Mouse (Mus musculus) layer of hippocampus, postnatal 25 days (tissue): ENCODE data around the gene Etnk1. TPM values are rescaled to one million over a fixed set of nuclear protein-coding genes. Genes with fewer than 3 reads are reported as not detected.
"Not testable (repeated sequence)": the region's sequence is repeated elsewhere in the genome, so short reads cannot be mapped to it uniquely, and the experiment has no call there.

Source experiments
- DNase-seq, 2 experiments: peaks; one replicate each; pipeline ENCODE4 v3.0.0; 2022; ENCODE audit warnings: mixed read lengths in 2 of 2, low spot score in 1 of 2; ENCODE audit errors: extremely low spot score in 1 of 2
- total RNA-seq, 2 experiments: library from RNA; stranded (reverse); gene quantifications; 2 replicates each; pipeline ENCODE4 v1.2.3; 2021

The Etnk1 gene
- total RNA-seq: 100 to 1,000 TPM; 157 to 170 TPM

DNA sequence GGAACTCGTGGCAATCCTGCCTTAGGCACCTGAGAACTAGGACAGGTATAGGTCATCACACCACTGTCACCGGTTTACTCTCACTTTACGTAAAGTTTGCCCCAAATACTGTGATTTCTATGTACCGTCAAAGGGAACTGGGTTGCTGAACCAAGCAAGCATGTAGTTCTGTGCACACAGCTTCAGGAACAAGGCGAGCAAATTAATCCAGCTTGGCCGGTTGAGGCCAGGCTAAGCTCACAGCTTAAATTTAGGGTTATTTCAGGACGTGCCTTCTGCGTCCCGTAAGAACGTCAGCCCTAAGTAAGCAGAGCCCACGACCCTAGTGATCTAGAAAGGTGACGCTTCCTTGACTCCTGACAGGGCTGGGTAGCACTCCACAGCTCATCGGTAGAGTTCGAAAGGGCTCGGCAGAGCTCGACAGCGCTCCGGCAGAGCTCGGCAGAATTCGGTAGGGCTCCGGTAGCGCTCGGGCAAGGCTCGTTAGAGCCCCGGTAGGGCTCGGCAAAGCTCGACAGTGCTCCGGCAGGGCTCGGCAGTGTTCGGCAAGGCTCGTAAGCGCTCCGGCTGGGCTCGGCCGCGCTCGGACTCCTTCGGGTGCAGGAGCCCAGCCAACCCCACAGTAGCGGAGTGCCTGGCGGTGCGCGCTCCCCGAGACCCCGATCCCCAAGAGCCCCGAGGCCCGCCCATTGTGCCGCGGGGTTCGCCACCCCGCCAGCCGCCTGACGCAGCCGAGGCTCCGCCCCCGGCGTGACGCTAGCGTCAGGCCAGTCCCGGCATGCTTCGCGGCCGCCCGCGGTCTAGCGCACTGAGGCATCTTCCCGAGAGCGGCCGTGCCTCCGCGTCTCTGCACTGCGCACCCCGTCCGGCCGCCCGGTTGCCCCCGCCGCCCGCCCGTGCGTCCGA is at the start of gene Etnk1:
Gene Etnk1 (plus strand): TSS at position 770 of the 906 bp plus-strand sequence.
- DNase-seq: peak; percentile 98 to 99

DNA sequence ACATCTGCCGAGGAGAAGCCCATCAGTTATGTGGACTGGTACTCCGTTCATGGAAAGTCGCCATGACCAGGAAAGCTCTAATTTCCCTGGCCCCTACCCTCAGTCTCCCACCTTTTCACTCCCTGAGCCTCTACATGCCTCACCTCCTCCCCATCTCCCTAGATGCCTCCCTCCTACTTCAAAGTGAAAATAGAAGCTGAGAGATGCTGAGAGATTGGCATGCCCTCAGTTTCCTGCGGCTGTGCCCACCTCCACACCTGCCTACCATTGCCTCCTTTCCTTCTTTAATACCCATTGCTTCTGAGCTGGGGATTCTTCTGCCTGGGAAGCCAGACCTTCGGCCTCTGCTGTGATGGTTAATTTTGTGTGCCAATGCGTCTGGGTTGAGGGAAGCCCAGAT is 47.7 kb upstream of the Etnk1 start:
- no peak for DNase-seq

DNA sequence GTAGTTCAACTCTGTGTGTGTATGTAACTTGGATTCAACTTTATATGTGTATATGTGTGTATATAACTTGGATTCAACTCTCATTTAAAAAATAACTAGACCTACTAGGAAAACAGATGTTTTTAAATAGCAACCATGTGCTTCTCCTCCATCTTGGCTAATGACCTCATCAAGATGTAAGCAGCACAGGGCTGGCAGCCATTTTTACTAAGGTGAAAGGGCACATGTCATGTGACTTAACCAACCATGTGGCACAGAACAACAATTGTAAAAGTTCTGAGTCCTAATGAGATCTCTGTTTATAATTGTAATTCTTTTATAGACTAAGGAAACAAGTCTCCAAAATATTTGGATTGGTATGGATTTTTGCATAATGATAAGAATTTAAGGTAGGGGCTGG is 41.3 kb upstream of the Etnk1 start:
- no peak for DNase-seq

GRCm38 (mm10) chr6:143129466-143129865 is 37.6 kb upstream of the Etnk1 start:
- DNase-seq: no peak

DNA sequence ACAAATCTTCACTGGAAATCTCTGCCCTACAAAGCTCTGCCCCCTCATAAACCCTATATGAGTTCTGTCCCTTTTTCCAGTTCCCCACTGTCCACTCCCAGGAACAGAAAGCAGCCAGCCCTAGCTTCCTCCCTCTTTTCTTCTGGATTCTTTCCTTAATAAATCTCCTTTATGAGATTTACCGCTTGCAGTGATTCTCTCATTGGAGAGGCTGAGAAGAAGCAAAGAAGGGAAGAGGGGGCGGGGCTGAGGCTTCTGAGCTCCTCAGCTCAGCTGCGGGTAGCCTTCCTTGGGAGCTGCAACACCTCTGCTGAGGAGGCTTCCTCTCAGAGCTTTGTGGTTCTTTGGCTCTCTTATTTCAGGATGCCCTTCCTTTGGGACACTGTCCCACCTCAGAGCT is 37.1 kb upstream of the Etnk1 start:
- no peak for DNase-seq

DNA sequence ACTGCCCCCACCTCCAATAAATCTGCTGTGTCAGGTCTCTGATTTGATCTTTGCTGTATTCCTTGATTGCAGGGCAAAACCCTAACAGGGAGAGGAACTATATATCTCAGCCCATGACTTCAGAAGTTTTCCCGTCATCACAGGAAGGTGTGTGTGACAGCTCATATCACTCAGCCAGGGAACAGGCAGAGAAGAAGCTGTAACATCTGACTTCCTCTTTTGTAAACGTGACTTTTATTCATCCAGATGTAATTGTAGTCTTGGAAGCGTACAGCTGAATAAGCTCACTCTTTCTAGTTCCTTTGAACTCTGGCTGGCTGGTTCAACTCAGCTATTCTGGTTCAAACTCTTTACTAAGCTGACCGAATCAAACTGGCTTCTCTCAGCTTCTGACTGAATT is 36.6 kb upstream of the Etnk1 start:
- DNase-seq: no peak

- DNase-seq: no peak
Observed at GRCm38 (mm10) chr6:143131895-143132652, 34.9 kb upstream of the Etnk1 start.

GRCm38 (mm10) chr6:143133150-143133549 is 33.9 kb upstream of the Etnk1 start:
- DNase-seq: no peak

DNA sequence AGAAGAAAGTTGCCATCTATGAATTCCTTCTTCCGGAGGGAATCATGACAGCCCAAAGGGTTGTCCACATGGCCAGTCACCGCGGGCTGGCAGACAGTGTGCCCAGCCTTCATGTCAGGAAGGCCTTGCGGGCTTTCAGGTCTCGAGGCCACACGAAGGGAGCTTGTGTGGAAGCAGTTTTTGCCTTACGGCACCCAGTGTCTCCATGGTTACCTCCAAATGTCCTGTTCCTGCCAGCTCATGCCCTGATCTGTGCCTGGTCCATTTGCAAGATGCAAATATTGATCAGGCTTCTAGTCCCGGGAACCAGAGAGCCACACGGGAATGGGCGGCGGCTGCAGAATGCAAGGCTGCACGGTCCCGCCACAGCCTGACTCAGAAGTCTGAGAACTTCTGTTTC is 31.9 kb upstream of the Etnk1 start:
- no peak for DNase-seq

- no peak for DNase-seq
Observed at GRCm38 (mm10) chr6:143136688-143137087, 30.3 kb upstream of the Etnk1 start.

GRCm38 (mm10) chr6:143137341-143137740 is 29.7 kb upstream of the Etnk1 start:
- DNase-seq: no peak

DNA sequence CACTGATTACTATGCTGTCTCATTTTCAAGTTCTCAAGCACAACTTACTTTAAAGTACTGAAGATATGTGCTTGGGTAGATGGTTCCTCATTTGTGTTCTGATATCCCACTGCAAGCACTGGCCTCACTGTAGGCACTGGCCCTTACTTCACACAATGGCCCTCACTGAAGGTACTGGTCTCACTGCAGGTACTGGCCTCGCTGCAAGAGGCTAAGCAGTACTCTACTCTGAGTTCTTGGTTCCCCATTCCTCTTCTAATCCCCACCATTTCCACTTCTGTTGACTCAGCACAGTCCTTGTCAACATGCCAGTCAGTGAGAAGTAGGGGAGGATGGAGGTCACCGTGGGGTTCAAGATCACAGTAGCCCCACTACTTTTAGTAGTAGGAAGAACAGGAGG is 27.6 kb upstream of the Etnk1 start:
- no peak for DNase-seq

GRCm38 (mm10) chr6:143140884-143141283 is 26.1 kb upstream of the Etnk1 start:
- no peak for DNase-seq

DNA sequence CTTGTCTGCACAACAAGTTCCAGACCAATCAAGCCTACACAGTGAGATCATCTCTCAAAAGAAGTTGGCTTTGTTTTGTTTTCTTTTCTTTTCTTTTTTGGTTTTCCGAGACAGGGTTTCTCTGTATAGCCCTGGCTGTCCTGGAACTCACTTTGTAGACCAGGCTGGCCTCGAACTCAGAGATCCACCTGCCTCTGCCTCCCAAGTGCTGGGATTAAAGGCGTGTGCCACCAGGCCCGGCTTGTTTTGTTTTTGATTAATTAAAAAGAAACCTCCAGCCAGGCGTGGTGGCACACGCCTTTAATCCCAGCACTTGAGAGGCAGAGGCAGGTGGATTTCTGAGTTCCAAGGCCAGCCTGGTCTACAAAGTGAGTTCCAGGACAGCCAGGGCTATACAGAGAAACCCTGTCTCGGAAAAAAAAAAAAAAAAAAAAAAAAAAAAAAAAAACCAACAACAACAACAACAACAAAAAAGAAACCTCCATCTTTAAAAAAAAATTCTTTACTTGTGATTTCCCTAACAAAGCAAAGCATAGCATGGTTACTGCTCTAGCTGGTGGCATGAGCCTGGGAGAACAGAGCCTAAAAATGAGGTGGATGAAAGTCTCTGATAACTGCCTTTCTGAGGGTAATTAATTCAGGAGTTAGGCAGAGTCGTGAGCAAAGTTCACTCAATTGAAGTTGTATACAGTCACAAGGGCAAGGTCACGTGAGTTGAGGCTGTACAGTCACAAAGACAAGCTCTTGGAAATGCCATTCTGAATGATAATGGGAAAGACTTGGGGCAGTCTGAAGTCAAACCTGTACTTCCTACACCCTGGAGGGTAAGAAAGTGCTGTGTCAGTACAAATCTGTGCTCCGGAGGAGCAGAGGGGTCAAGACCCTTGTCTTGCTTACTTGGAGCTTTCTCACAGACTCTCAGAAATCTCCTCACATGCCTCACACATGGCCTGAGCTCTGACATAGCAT is 25.1 kb upstream of the Etnk1 start:
- not testable (repeated sequence) for DNase-seq

GRCm38 (mm10) chr6:143142861-143143260 is 24.2 kb upstream of the Etnk1 start:
- DNase-seq: no peak

DNA sequence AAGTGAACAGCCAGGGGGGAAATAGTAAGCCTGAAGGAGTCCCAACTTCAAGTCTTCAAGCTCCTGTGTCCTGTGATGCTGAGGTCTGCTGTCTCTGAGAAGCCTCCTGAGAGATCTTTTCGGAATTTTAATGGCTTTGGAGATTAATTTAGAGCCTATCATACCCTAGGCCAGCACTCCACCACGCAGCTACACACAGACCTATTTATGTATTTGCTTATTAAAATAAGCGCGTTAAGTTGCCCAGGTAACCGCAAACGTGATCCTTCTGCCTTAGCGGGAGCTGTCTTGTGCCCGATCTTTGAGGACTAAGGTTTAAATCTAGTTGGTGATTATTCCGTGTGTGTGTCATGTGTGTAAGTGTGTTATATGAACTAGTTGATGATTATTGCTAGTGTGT is 23.7 kb upstream of the Etnk1 start:
- no peak for DNase-seq

DNA sequence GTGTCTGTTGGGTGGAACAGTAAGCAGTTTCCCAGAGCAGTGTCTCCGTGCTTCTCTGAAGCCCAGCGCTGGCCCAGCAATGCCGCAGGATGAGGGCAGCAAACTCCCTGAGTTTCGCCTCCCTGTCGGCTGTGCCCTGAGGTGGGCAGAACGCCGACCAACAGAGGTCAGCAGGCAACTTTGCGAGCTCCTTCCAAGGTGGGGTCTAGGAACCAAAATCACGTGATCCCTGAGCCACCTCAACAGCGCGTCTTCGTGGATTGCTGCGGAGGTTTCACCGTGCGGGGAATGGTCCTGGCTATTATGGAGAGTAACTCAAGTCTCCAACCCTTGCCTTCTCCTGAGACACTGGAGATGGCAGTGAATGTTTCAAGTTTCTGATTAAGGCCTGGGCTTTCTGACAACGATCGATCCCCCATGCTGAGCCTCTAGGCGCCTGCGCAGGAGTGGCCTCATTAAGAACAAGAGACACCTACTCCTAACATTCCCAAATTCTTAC is 23.2 kb upstream of the Etnk1 start:
- DNase-seq: peak; percentile 7 to 11

DNA sequence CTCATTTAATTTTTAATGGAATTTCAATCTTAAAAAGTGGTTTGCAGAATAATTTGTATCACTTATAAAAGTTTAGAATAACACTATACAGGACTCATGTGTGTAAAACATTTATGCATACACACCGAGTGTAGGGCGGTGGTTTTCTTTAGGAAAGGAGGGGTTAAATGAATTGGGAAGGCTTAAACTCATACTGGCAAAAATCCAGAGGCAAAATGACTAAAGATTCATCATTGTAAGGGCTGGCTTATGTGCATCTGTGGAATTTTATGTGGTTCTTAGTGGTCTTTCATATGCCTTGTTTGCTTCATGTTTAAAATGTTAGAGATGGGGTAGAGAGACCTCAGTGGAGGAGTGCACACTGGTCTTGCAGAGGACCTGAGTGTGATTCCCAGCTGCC is 22.5 kb upstream of the Etnk1 start:
- DNase-seq: no peak

- no peak for DNase-seq
Observed at GRCm38 (mm10) chr6:143145051-143145450, 22.0 kb upstream of the Etnk1 start.

DNA sequence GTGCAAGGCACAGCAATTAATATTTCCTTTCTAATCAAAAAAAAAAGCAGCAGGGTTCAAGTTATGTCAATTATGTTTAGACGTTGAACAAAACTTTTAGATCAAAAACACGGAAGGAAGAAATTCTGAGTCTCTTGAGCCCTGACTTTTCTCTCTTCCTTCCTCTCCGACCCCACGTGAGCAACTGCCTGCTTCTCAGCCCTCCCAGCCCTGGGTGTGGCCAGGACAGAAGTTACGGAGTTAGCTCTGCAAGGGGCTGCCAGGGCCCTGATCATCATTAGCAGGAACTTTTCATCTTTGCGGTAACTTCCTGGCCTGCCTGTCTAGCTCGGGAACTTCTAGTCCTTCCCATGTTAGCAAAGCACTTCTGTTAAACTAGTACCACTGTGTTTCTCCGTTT is 20.3 kb upstream of the Etnk1 start:
- no peak for DNase-seq
